Mouse (Mus musculus): ENCODE results near the gene Dleu7.

- TF ChIP-seq CTCF (IDR thresholded peaks at IDR 0.05): no peak
- TF ChIP-seq POLR2A (IDR thresholded peaks at IDR 0.05; ENCODE audit: insufficient read depth, low read depth, low read length): no peak
- TF ChIP-seq EP300 (IDR thresholded peaks at IDR 0.05; ENCODE audit: insufficient read depth, low read depth, low read length): no peak
Observed at GRCm38 (mm10) chr14:62270698-62271396, 22.0 kb downstream of the Dleu7 start.

Data from heart, adult 2 months (tissue).